Mouse (Mus musculus) ovary, adult 18-20 months (tissue): Measurements from ENCODE around the gene Rbm6.

ENCODE experiments used
- DNase-seq: peaks from one replicate; pipeline ENCODE4 v3.0.0; 2022; ENCODE audit warnings: low spot score, mixed read lengths

Gene Rbm6

GRCm38 (mm10) chr9:107872350-107873098, 513 bp downstream of the Rbm6 start:
- DNase-seq: peak; percentile 92

- DNase-seq: no peak
These were observed 7.0 kb downstream of the Rbm6 start for GRCm38 (mm10) chr9:107866081-107866480.

GRCm38 (mm10) chr9:107864493-107864892, 8.5 kb downstream of the Rbm6 start:
- no peak for DNase-seq

- DNase-seq: no peak
These were observed 14.7 kb downstream of the Rbm6 start for GRCm38 (mm10) chr9:107858343-107858742.

GRCm38 (mm10) chr9:107848922-107849321, 24.1 kb downstream of the Rbm6 start:
- DNase-seq: no peak

- no peak for DNase-seq
These were observed 30.3 kb downstream of the Rbm6 start for GRCm38 (mm10) chr9:107842709-107843108.

GRCm38 (mm10) chr9:107838869-107839268, 34.2 kb downstream of the Rbm6 start:
- no peak for DNase-seq

- no peak for DNase-seq
These were observed 39.2 kb downstream of the Rbm6 start for GRCm38 (mm10) chr9:107833826-107834225.

- DNase-seq: no peak
These were observed 41.3 kb downstream of the Rbm6 start for GRCm38 (mm10) chr9:107831765-107832164.

GRCm38 (mm10) chr9:107812132-107812531, 60.9 kb downstream of the Rbm6 start:
- no peak for DNase-seq

GRCm38 (mm10) chr9:107810985-107811384, 62.1 kb downstream of the Rbm6 start:
- DNase-seq: no peak

GRCm38 (mm10) chr9:107791714-107792113, 81.3 kb downstream of the Rbm6 start:
- DNase-seq: no peak

GRCm38 (mm10) chr9:107782536-107783203, 90.4 kb downstream of the Rbm6 start:
- no peak for DNase-seq

- DNase-seq: no peak
These were observed 96.2 kb downstream of the Rbm6 start for GRCm38 (mm10) chr9:107776809-107777208.

GRCm38 (mm10) chr9:107774411-107774810, 98.6 kb downstream of the Rbm6 start:
- no peak for DNase-seq

GRCm38 (mm10) chr9:107771782-107772181, 101.3 kb downstream of the Rbm6 start:
- no peak for DNase-seq

GRCm38 (mm10) chr9:107770374-107771290, 102.4 kb downstream of the Rbm6 start, which contains the start of gene Rbm5:
Gene Rbm5, minus strand, starts transcription at chr9:107770996.
- DNase-seq: peak; percentile 92

- no peak for DNase-seq
These were observed 103.0 kb downstream of the Rbm6 start for GRCm38 (mm10) chr9:107770037-107770373.

- DNase-seq: no peak
These were observed 103.5 kb downstream of the Rbm6 start for GRCm38 (mm10) chr9:107769445-107770000.

GRCm38 (mm10) chr9:107768851-107769250, 104.2 kb downstream of the Rbm6 start:
- no peak for DNase-seq

GRCm38 (mm10) chr9:107759593-107759992, 113.4 kb downstream of the Rbm6 start:
- DNase-seq: no peak

- DNase-seq: no peak
These were observed 122.7 kb downstream of the Rbm6 start for GRCm38 (mm10) chr9:107750378-107750777.
